Mouse (Mus musculus) embryonic fibroblast, embryonic 13.5 days (primary cell): Measurements from ENCODE around the gene Atf1.
"Not testable (repeated sequence)": the region's sequence is repeated elsewhere in the genome, so short reads cannot be mapped to it uniquely, and the experiment has no call there.

ENCODE experiments used
- CTCF ChIP-seq: IDR thresholded peaks from 2 replicates; pipeline ENCODE4 v1.5.1; 2011; ENCODE audit warnings: mild to moderate bottlenecking, control low read depth, low read length, moderate library complexity, borderline replicate concordance; ENCODE audit not compliant: insufficient read depth
- POLR2A ChIP-seq: IDR thresholded peaks from 2 replicates; pipeline ENCODE4 v1.6.1; 2011; ENCODE audit warnings: low read depth, mild to moderate bottlenecking, control low read depth, low read length, moderate library complexity

DNA sequence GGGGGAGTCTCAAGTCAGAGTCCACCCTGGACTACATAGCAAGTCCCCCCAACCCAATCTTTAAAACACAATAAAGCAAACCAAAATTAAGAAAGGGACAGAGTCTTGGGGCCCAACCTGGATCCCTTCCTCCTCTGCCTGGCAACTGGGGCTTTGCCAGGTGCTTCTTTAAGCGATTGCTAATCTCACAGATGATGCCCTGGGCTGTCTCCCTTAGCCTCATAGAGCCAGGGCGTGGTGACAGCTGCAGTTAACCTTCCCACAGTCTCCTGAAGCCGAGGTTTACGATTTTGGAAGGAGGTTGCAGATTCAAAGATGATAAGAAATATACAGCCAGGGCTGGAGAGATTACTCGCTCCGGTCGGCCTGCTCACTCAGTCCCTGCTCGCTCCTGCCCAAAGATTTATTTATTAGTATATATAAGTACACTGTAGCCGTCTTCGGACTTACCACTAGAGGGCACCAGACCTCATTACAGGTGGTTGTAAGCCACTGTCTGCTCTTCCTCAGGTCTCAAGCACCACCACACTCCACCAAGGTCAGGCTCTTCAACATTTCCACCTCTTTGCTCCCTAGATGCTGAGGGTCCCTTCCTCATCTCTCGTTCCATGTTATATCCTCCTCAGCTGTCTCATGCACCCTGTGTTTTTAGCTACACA lies 79.9 kb downstream of the Atf1 start:
- TF ChIP-seq CTCF, POLR2A: not testable (repeated sequence)
